Mouse (Mus musculus) liver, embryonic 14.5 days (tissue): ENCODE measurements around the gene Dot1l. TPM values are rescaled to one million over a fixed set of nuclear protein-coding genes. Genes with fewer than 3 reads are reported as not detected.

Experiments
- ATAC-seq: fragments of 200-750 bp; cut with Nextera tagmentation; 2 replicates; pipeline ENCODE4 v1.8.0; 2017; ENCODE audit warnings: moderate number of reproducible peaks, mild to moderate bottlenecking, moderate library complexity; ENCODE audit not compliant: insufficient read depth
- DNase-seq, 3 experiments: peaks; one replicate each; pipeline ENCODE4 v3.0.0-alpha.2; 2012 to 2013; ENCODE audit warnings: low read depth in 3 of 3, low spot score in 3 of 3
- H3K27ac ChIP-seq: fragments of 300-500 bp; sonication (generic); 2 replicates; pipeline ENCODE4 v1.5.1; 2014; ENCODE audit warnings: moderate library complexity, mild to moderate bottlenecking, control low read depth, inconsistent platforms
- H3K27me3 ChIP-seq: fragments of 300-500 bp; sonication (generic); 2 replicates; pipeline ENCODE4 v1.6.1; 2014; ENCODE audit warnings: mild to moderate bottlenecking, low read length, moderate library complexity; ENCODE audit not compliant: control insufficient read depth, insufficient read depth
- H3K36me3 ChIP-seq: fragments of 300-500 bp; sonication (generic); replicated peaks from 2 replicates; pipeline ENCODE4 v1.6.1; 2014; ENCODE audit warnings: low read depth; ENCODE audit not compliant: control insufficient read depth, insufficient read depth
- H3K4me1 ChIP-seq, 2 experiments: fragments of 200-500 bp in 1 of 2; fragments of 300-500 bp in 1 of 2; sonication (generic) in 1 of 2; replicated peaks; 2 replicates each; pipeline ENCODE4 v1.6.1; 2012 to 2014; ENCODE audit warnings: antibody characterized with exemption in 1 of 2, inconsistent platforms in 1 of 2, low read length in 1 of 2; ENCODE audit not compliant: control insufficient read depth in 2 of 2, insufficient read depth in 2 of 2
- H3K4me2 ChIP-seq: fragments of 300-500 bp; sonication (generic); 2 replicates; pipeline ENCODE4 v1.6.1; 2014; ENCODE audit warnings: low read depth, mild to moderate bottlenecking, control low read depth, moderate library complexity
- H3K4me3 ChIP-seq, 2 experiments: fragments of 200-500 bp in 1 of 2; fragments of 300-500 bp in 1 of 2; sonication (generic) in 1 of 2; 2 replicates each; pipeline ENCODE4 v1.5.1; 2012 to 2014; ENCODE audit warnings: low read depth in 2 of 2, low read length in 2 of 2, mild to moderate bottlenecking in 2 of 2, control low read depth in 1 of 2, inconsistent platforms in 1 of 2, moderate library complexity in 1 of 2; ENCODE audit not compliant: insufficient read depth in 1 of 2
- H3K9ac ChIP-seq: fragments of 300-500 bp; sonication (generic); replicated peaks from 2 replicates; pipeline ENCODE4 v1.6.1; 2014; ENCODE audit warnings: mild to moderate bottlenecking, control low read depth, moderate library complexity
- H3K9me3 ChIP-seq: fragments of 300-500 bp; sonication (generic); 2 replicates; pipeline ENCODE4 v1.6.1; 2016; ENCODE audit warnings: low read length, mixed read lengths; ENCODE audit not compliant: control insufficient read depth
- CTCF ChIP-seq: IDR thresholded peaks from 2 replicates; pipeline ENCODE4 v1.5.1; 2016; ENCODE audit warnings: antibody characterized with exemption, low read depth, control low read depth
- EP300 ChIP-seq: IDR thresholded peaks from 2 replicates; pipeline ENCODE4 v1.6.1; 2016; ENCODE audit warnings: antibody characterized with exemption, low read depth
- WGBS: fragments of 180-500 bp; shearing (Covaris S2); extraction: QIAGEN DNeasy Blood & Tissue Kit; methylation state at CpG from one replicate; pipeline ENCODE4 v1.1.7; 2014; ENCODE audit not compliant: insufficient replicate concordance; 5-methylcytosine and 5-hydroxymethylcytosine counted together
- microRNA counts: library from miRNA; unstranded; fragments of <30 nt; microRNA quantifications from one replicate; lab custom pipeline; 2016
- microRNA-seq: library from miRNA; unstranded; fragments of <30 nt; microRNA quantifications from one replicate; pipeline ENCODE4, GENCODE M21; 2016
- polyA plus RNA-seq, 2 experiments: library from polyadenylated mRNA; depleted of rRNA in 1 of 2; stranded (reverse) in 1 of 2; unstranded in 1 of 2; fragments of >200 nt; fragmentation: Nextera tagmentation in 1 of 2; extraction: Ambion mirVana in 1 of 2; gene quantifications; 2 replicates each; pipeline versions ENCODE4 v1.2.1 to v1.2.3; 2012 to 2014

Dot1l gene
- polyA plus RNA-seq, 2 experiments: 7.1 to 11.6 TPM

DNA sequence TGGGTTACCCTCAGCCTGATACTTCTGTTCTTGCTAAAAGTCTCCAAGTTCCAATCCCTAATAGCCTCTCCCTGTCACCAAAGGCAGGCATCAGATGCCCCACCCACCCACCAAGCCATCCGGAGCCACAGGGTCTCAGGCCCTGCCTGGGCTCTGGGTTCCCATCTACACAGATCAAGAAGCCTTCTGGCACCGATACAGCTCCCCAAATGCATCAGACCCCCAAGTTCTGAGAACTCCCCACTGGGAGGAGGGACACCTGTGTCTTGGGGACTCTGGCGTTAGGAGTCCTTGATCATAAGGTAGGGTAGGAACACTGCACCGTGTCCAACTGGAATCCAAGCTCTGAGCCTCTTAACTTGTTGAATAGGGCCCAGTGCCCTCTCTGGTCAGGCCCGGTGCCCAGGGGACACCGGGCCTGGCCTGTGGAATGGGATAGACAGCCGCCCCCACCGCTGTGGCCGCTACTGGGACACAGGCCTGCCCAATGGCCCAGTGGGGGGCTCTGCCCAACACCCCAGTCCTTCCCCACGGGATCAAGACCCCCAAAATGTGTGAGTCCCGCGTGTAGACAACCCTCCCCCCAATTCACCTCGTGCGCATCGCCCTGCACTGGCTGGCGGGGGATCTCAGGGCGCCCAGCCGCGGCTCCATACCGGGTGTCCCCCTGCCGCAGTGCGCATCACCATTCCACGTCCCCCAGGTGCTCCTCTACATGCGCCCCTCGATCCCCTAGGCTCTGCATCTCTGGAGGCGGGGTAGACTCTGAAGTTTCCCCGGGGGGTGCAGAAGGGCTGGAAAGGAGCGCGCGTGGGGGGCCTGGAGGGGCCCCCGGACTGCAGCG is 88.3 kb downstream of the Dot1l start:
- Histone ChIP-seq H3K27me3 (peaks cover 47% of the 10 kb centered on the region), H3K4me3 (peak overlapping the region in 1 of 2 experiments; percentile 4; a peak in 2 of 4 replicates), H3K4me1 (peaks cover 0 to 3% of the 10 kb centered on the region in 2 experiments; a peak in 1 of 4 replicates), H3K9me3 (no peaks in the 10 kb centered on the region), H3K27ac (no peak overlapping the region), H3K9ac (no peak overlapping the region), H3K36me3 (no peaks in the 10 kb centered on the region), H3K4me2 (no peak overlapping the region; the same call in 1 of the 2 replicates)
- ATAC-seq: no peak
- WGBS: 10% methylated on average over 32 of the region's 32 CpGs
- TF ChIP-seq CTCF: no peak
- DNase-seq: no peak

DNA sequence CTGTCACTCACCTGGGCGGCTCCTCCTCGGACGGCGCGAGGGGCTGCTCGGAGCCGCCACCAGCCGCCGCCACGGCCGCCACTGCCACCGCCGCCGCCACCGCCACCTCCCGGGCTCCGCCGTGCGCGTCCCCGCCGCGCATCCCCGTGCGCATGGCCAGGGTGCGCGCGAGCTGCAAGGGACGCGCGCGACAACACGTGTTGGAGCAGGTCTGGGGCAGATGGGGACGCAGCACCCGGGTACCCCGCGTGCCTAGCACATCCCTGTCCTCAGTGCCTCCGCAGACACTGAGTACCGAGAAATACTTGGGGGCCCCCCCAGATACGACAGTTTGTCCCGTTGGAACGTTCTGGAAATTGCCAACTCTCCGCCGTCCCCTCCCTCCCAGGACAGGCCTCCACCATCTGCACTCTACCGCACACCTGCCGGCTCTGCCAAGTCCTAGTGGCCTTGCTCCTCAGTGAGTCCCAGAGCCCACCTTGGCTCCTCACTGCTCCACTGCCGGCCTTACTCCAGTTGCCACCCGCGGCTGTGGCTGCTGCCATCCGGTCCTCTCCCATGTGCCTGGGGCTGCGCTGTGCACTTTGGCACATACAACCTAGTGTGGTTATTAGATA is 89.0 kb downstream of the Dot1l start, which contains the start of gene Lingo3:
TSS of gene Lingo3 (minus strand) at position 109 of the 617 bp plus-strand sequence.
- TF ChIP-seq CTCF: no peak
- no peak for TF ChIP-seq EP300
- H3K27me3 ChIP-seq: peaks cover 47% of the 10 kb centered on the region
- H3K9ac ChIP-seq: no peak within 1 kb of the TSS
- no peak within 1 kb of the TSS for H3K27ac ChIP-seq
- no peaks in the 10 kb centered on the region for H3K36me3 ChIP-seq
- H3K9me3 ChIP-seq: no peaks in the 10 kb centered on the region
- 5% methylated on average over 50 of the region's 51 CpGs for WGBS
- ATAC-seq: no peak
- H3K4me1 ChIP-seq: peaks cover 0 to 8% of the 10 kb centered on the region in 2 experiments; a peak in 2 of 4 replicates
- H3K4me3 ChIP-seq: peak within 1 kb of the TSS in 1 of 2 experiments; percentile 4; a peak in 2 of 4 replicates
- DNase-seq: no peak
- no peak within 1 kb of the TSS; the same call in 1 of the 2 replicates for H3K4me2 ChIP-seq

MicroRNAs encoded within 50 kb of the gene (microRNA counts, 519-probe panel; counts per million panel counts)
- microRNA mmu-miR-1982 (lab: Ali Mortazavi, UCI): 69.9 counts per million

Small RNA genes lying within 50 kb of the gene (microRNA-seq; reads per million reads assigned to microRNA genes)
- 4.6 reads per million, percentile 4 among the genes with 10 or more reads in this experiment for gene Mir1982

Other genes with a start within 250 kb of the Dot1l start
- gene Atp8b3, start 216.1 kb upstream of the Dot1l start, polyA plus RNA-seq (2012; rRNA removed): 0.01 and 0.02 TPM in 2 replicates
- gene Atp8b3, start 216.1 kb upstream of the Dot1l start, polyA plus RNA-seq (2014; fragmentation: Nextera tagmentation; extraction: Ambion mirVana): 0.05 TPM in 1 of 2 replicates, not detected in the other
- gene Rexo1, start 193.6 kb upstream of the Dot1l start, polyA plus RNA-seq (2012; rRNA removed): 19.1 and 24.8 TPM in 2 replicates
- gene Rexo1, start 193.6 kb upstream of the Dot1l start, polyA plus RNA-seq (2014; fragmentation: Nextera tagmentation; extraction: Ambion mirVana): 10.7 and 14.0 TPM in 2 replicates
- 12.5 and 13.8 TPM in 2 replicates for gene Klf16, start 177.9 kb upstream of the Dot1l start, polyA plus RNA-seq (2012; rRNA removed)
- gene Klf16, start 177.9 kb upstream of the Dot1l start, polyA plus RNA-seq (2014; fragmentation: Nextera tagmentation; extraction: Ambion mirVana): 10.6 and 12.3 TPM in 2 replicates
- gene Abhd17a, start 164.9 kb upstream of the Dot1l start, polyA plus RNA-seq (2012; rRNA removed): 41.2 and 51.0 TPM in 2 replicates
- 55.0 and 63.4 TPM in 2 replicates for gene Abhd17a, start 164.9 kb upstream of the Dot1l start, polyA plus RNA-seq (2014; fragmentation: Nextera tagmentation; extraction: Ambion mirVana)
- gene Scamp4, start 152.3 kb upstream of the Dot1l start, polyA plus RNA-seq (2012; rRNA removed): 22.0 and 27.6 TPM in 2 replicates
- 34.6 and 39.8 TPM in 2 replicates for gene Scamp4, start 152.3 kb upstream of the Dot1l start, polyA plus RNA-seq (2014; fragmentation: Nextera tagmentation; extraction: Ambion mirVana)
- gene Adat3, start 152.3 kb upstream of the Dot1l start, polyA plus RNA-seq (2012; rRNA removed): 6.3 and 6.4 TPM in 2 replicates
- gene Adat3, start 152.3 kb upstream of the Dot1l start, polyA plus RNA-seq (2014; fragmentation: Nextera tagmentation; extraction: Ambion mirVana): 3.8 and 4.9 TPM in 2 replicates
- 1.2 and 1.3 TPM in 2 replicates for gene Gm49322, start 149.2 kb upstream of the Dot1l start, polyA plus RNA-seq (2012; rRNA removed)
- gene Gm49322, start 149.2 kb upstream of the Dot1l start, polyA plus RNA-seq (2014; fragmentation: Nextera tagmentation; extraction: Ambion mirVana): 0.19 and 0.28 TPM in 2 replicates
- 46.9 and 51.3 TPM in 2 replicates for gene Csnk1g2, start 132.4 kb upstream of the Dot1l start, polyA plus RNA-seq (2012; rRNA removed)
- gene Csnk1g2, start 132.4 kb upstream of the Dot1l start, polyA plus RNA-seq (2014; fragmentation: Nextera tagmentation; extraction: Ambion mirVana): 25.5 and 27.0 TPM in 2 replicates
- gene Btbd2, start 98.1 kb upstream of the Dot1l start, polyA plus RNA-seq (2012; rRNA removed): 8.2 and 11.3 TPM in 2 replicates
- 8.6 and 12.0 TPM in 2 replicates for gene Btbd2, start 98.1 kb upstream of the Dot1l start, polyA plus RNA-seq (2014; fragmentation: Nextera tagmentation; extraction: Ambion mirVana)
- 59.7 and 69.1 TPM in 2 replicates for gene Mknk2, start 77.1 kb upstream of the Dot1l start, polyA plus RNA-seq (2012; rRNA removed)
- 58.7 and 74.3 TPM in 2 replicates for gene Mknk2, start 77.1 kb upstream of the Dot1l start, polyA plus RNA-seq (2014; fragmentation: Nextera tagmentation; extraction: Ambion mirVana)
- 13.0 and 15.8 TPM in 2 replicates for gene Mob3a, start 53.2 kb upstream of the Dot1l start, polyA plus RNA-seq (2012; rRNA removed)
- gene Mob3a, start 53.2 kb upstream of the Dot1l start, polyA plus RNA-seq (2014; fragmentation: Nextera tagmentation; extraction: Ambion mirVana): 14.2 and 16.0 TPM in 2 replicates
- 9.9 and 11.3 TPM in 2 replicates for gene Izumo4, start 53.0 kb upstream of the Dot1l start, polyA plus RNA-seq (2012; rRNA removed)
- 4.0 and 6.0 TPM in 2 replicates for gene Izumo4, start 53.0 kb upstream of the Dot1l start, polyA plus RNA-seq (2014; fragmentation: Nextera tagmentation; extraction: Ambion mirVana)
- 24.5 and 26.2 TPM in 2 replicates for gene Ap3d1, start 12.9 kb upstream of the Dot1l start, polyA plus RNA-seq (2012; rRNA removed)
- 20.1 and 22.4 TPM in 2 replicates for gene Ap3d1, start 12.9 kb upstream of the Dot1l start, polyA plus RNA-seq (2014; fragmentation: Nextera tagmentation; extraction: Ambion mirVana)
- 26.1 and 35.6 TPM in 2 replicates for gene Sf3a2, start 43.0 kb downstream of the Dot1l start, polyA plus RNA-seq (2012; rRNA removed)
- 36.1 and 40.7 TPM in 2 replicates for gene Sf3a2, start 43.0 kb downstream of the Dot1l start, polyA plus RNA-seq (2014; fragmentation: Nextera tagmentation; extraction: Ambion mirVana)
- 46.7 and 50.8 TPM in 2 replicates for gene Plekhj1, start 43.4 kb downstream of the Dot1l start, polyA plus RNA-seq (2012; rRNA removed)
- gene Plekhj1, start 43.4 kb downstream of the Dot1l start, polyA plus RNA-seq (2014; fragmentation: Nextera tagmentation; extraction: Ambion mirVana): 77.0 and 85.0 TPM in 2 replicates
- 0.31 and 0.36 TPM in 2 replicates for gene Amh, start 50.0 kb downstream of the Dot1l start, polyA plus RNA-seq (2012; rRNA removed)
- 0.08 TPM in 1 of 2 replicates, not detected in the other for gene Amh, start 50.0 kb downstream of the Dot1l start, polyA plus RNA-seq (2014; fragmentation: Nextera tagmentation; extraction: Ambion mirVana)
- gene Jsrp1, start 58.3 kb downstream of the Dot1l start, polyA plus RNA-seq (2012; rRNA removed): 0.15 TPM in 1 of 2 replicates, not detected in the other
- gene Jsrp1, start 58.3 kb downstream of the Dot1l start, polyA plus RNA-seq (2014; fragmentation: Nextera tagmentation; extraction: Ambion mirVana): not detected in 2 replicates
- 673 and 795 TPM in 2 replicates for gene Oaz1, start 71.5 kb downstream of the Dot1l start, polyA plus RNA-seq (2012; rRNA removed)
- 1,285 and 1,384 TPM in 2 replicates for gene Oaz1, start 71.5 kb downstream of the Dot1l start, polyA plus RNA-seq (2014; fragmentation: Nextera tagmentation; extraction: Ambion mirVana)
- gene Lingo3, start 88.8 kb downstream of the Dot1l start, polyA plus RNA-seq (2012; rRNA removed): 0.01 TPM in 1 of 2 replicates, not detected in the other
- 0.04 TPM in 1 of 2 replicates, not detected in the other for gene Lingo3, start 88.8 kb downstream of the Dot1l start, polyA plus RNA-seq (2014; fragmentation: Nextera tagmentation; extraction: Ambion mirVana)
- 196 and 215 TPM in 2 replicates for gene Lsm7, start 100.0 kb downstream of the Dot1l start, polyA plus RNA-seq (2012; rRNA removed)
- 178 and 181 TPM in 2 replicates for gene Lsm7, start 100.0 kb downstream of the Dot1l start, polyA plus RNA-seq (2014; fragmentation: Nextera tagmentation; extraction: Ambion mirVana)
- 76.1 and 82.4 TPM in 2 replicates for gene Sppl2b, start 100.1 kb downstream of the Dot1l start, polyA plus RNA-seq (2012; rRNA removed)
- gene Sppl2b, start 100.1 kb downstream of the Dot1l start, polyA plus RNA-seq (2014; fragmentation: Nextera tagmentation; extraction: Ambion mirVana): 34.7 and 44.5 TPM in 2 replicates
- 0.05 and 0.06 TPM in 2 replicates for gene Tmprss9, start 116.6 kb downstream of the Dot1l start, polyA plus RNA-seq (2012; rRNA removed)
- not detected in 2 replicates for gene Tmprss9, start 116.6 kb downstream of the Dot1l start, polyA plus RNA-seq (2014; fragmentation: Nextera tagmentation; extraction: Ambion mirVana)
- 114 and 145 TPM in 2 replicates for gene Timm13, start 145.8 kb downstream of the Dot1l start, polyA plus RNA-seq (2012; rRNA removed)
- gene Timm13, start 145.8 kb downstream of the Dot1l start, polyA plus RNA-seq (2014; fragmentation: Nextera tagmentation; extraction: Ambion mirVana): 201 and 208 TPM in 2 replicates
- 9.5 and 11.3 TPM in 2 replicates for gene Lmnb2, start 163.0 kb downstream of the Dot1l start, polyA plus RNA-seq (2012; rRNA removed)
- gene Lmnb2, start 163.0 kb downstream of the Dot1l start, polyA plus RNA-seq (2014; fragmentation: Nextera tagmentation; extraction: Ambion mirVana): 2.8 and 3.2 TPM in 2 replicates
- 1.3 and 1.9 TPM in 2 replicates for gene Gadd45b, start 174.9 kb downstream of the Dot1l start, polyA plus RNA-seq (2012; rRNA removed)
- gene Gadd45b, start 174.9 kb downstream of the Dot1l start, polyA plus RNA-seq (2014; fragmentation: Nextera tagmentation; extraction: Ambion mirVana): 2.0 and 2.7 TPM in 2 replicates